Mouse (Mus musculus): Measurements from ENCODE around the gene Taar7a.

DNA sequence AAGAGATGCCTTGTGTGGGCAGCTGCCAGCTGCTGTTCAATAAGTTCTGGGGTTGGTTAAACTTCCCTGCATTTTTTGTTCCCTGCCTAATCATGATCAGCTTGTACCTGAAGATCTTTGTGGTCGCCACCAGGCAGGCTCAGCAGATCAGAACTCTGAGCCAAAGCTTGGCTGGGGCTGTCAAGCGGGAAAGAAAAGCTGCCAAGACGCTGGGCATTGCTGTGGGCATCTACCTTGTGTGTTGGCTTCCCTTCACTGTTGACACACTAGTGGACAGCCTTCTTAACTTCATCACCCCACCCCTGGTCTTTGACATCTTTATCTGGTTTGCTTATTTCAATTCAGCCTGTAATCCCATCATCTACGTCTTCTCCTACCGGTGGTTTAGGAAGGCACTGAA lies 22.0 kb downstream of the Taar7a start:
- TF ChIP-seq CTCF (IDR thresholded peaks at IDR 0.05; ENCODE audit: low read depth): no peak
- no peak for TF ChIP-seq EP300 (optimal IDR thresholded peaks at IDR 0.05)
